Mouse (Mus musculus) limb, embryonic 14.5 days (tissue): Measurements from ENCODE around the gene Cd47. TPM values are rescaled to one million over a fixed set of nuclear protein-coding genes. Genes with fewer than 3 reads are reported as not detected.

Experiments
- ATAC-seq: fragments of 200-750 bp; cut with Nextera tagmentation; 2 replicates; pipeline ENCODE4 v1.8.0; 2017; ENCODE audit warnings: low read depth, moderate number of reproducible peaks, moderate TSS enrichment; ENCODE audit not compliant: low FRiP score
- DNase-seq: peaks from one replicate; pipeline ENCODE4 v3.0.0-alpha.2; 2015; ENCODE audit warnings: low spot score
- H3K27ac ChIP-seq: fragments of 300-500 bp; sonication (generic); replicated peaks from 2 replicates; pipeline ENCODE4 v1.5.1; 2014; ENCODE audit warnings: low read depth, mild to moderate bottlenecking, low read length, moderate library complexity, mixed read lengths
- H3K27me3 ChIP-seq: fragments of 300-500 bp; sonication (generic); 2 replicates; pipeline ENCODE4 v1.6.1; 2014; ENCODE audit warnings: low read length, mixed read lengths; ENCODE audit not compliant: control insufficient read depth, insufficient read depth
- H3K36me3 ChIP-seq: fragments of 300-500 bp; sonication (generic); 2 replicates; pipeline ENCODE4 v1.6.1; 2014; ENCODE audit warnings: mild to moderate bottlenecking, low read length, moderate library complexity, mixed read lengths; ENCODE audit not compliant: control insufficient read depth, insufficient read depth
- H3K4me1 ChIP-seq: fragments of 300-500 bp; sonication (generic); 2 replicates; pipeline ENCODE4 v1.6.1; 2014; ENCODE audit warnings: antibody characterized with exemption, low read length, mixed read lengths; ENCODE audit not compliant: control insufficient read depth, insufficient read depth
- H3K4me2 ChIP-seq: fragments of 300-500 bp; sonication (generic); replicated peaks from 2 replicates; pipeline ENCODE4 v1.6.1; 2014; ENCODE audit warnings: low read depth, mild to moderate bottlenecking, low read length, moderate library complexity; ENCODE audit not compliant: severe bottlenecking
- H3K4me3 ChIP-seq: fragments of 300-500 bp; sonication (generic); replicated peaks from 2 replicates; pipeline ENCODE4 v1.5.1; 2014; ENCODE audit warnings: low read length
- H3K9ac ChIP-seq: fragments of 300-500 bp; sonication (generic); 2 replicates; pipeline ENCODE4 v1.6.1; 2014; ENCODE audit warnings: mild to moderate bottlenecking, low read depth, low read length, moderate library complexity; ENCODE audit not compliant: severe bottlenecking
- H3K9me3 ChIP-seq: fragments of 300-500 bp; sonication (generic); 2 replicates; pipeline ENCODE4 v1.6.1; 2016; ENCODE audit warnings: low read length; ENCODE audit not compliant: control insufficient read depth
- POLR2A ChIP-seq: fragments of 200-500 bp; IDR thresholded peaks from 2 replicates; pipeline ENCODE4 v1.8.0; 2012; ENCODE audit warnings: inconsistent platforms, mild to moderate bottlenecking, moderate library complexity, borderline replicate concordance; ENCODE audit not compliant: insufficient read depth, insufficient read length; ENCODE audit errors: extremely low read depth
- WGBS: fragments of 180-500 bp; shearing (Covaris S2); extraction: QIAGEN DNeasy Blood & Tissue Kit; methylation state at CpG from one replicate; pipeline ENCODE4 v1.1.7; 2014; 5-methylcytosine and 5-hydroxymethylcytosine counted together
- polyA plus RNA-seq, 2 experiments: library from polyadenylated mRNA; depleted of rRNA in 1 of 2; stranded (reverse) in 1 of 2; unstranded in 1 of 2; fragments of >200 nt; fragmentation: Nextera tagmentation in 1 of 2; extraction: Ambion mirVana in 1 of 2; gene quantifications; 2 replicates each; pipeline versions ENCODE4 v1.2.1 to v1.2.3; 2012 to 2014

The Cd47 gene
- polyA plus RNA-seq, 2 experiments, result 29.5 to 91.0 TPM

DNA sequence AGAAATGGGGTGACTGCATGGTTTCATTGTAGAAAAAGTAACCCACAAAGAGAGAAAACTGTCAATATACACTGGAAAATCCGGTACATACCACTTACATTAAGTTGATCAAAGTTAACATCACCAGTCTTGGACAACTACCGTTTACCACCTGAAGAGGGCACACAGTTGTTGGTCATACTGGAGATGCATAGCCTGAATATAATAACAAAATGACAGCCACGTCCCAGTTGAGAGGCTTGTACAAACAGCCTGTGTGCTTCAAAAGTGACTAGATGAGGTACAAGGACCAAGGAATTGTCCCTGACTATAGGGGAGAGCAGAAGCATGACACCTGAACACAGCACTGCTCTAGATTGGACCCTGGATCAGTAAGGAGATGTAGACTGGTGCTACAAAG is 34.0 kb upstream of the Cd47 start:
- no peak for TF ChIP-seq POLR2A
- no peak overlapping the region for H3K27ac ChIP-seq
- H3K9ac ChIP-seq, result no peak overlapping the region
- no peak overlapping the region for H3K4me3 ChIP-seq
- 67% methylated on average over 3 of the region's 3 CpGs for WGBS
- no peaks in the 10 kb centered on the region for H3K27me3 ChIP-seq
- ATAC-seq (no peak), DNase-seq (peak; percentile 40)
- peaks cover 8% of the 10 kb centered on the region for H3K36me3 ChIP-seq
- H3K9me3 ChIP-seq, result no peaks in the 10 kb centered on the region
- no peak overlapping the region for H3K4me2 ChIP-seq
- H3K4me1 ChIP-seq, result no peaks in the 10 kb centered on the region

DNA sequence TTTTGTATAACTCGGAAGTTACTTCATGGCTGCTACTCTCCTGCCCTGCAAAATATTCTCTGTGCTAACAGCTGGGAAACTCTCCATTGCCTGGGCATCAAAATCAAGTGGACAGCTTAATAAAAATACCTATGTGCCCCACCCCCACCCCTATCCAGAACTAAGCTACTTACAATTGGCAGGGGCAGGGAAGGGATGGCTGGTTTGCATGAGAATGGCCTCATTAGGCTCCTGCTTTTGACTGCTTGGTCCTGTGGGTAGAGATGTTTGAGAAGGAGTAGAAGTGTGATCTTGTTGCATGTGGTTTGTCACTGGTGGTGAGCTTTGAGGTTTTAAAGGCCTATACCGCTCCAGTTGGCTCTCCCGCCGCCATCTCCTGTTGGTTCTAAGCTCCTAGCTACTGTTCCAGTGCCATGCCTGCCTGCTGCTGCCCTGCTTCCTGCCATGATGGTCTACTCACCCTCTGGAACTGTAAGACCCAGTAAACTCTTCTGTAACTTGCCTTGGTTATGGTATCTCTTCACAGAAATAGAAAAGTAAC is 31.8 kb upstream of the Cd47 start:
- no peak overlapping the region for H3K9ac ChIP-seq
- no peaks in the 10 kb centered on the region for H3K9me3 ChIP-seq
- H3K4me1 ChIP-seq, result no peaks in the 10 kb centered on the region
- no peak overlapping the region for H3K4me3 ChIP-seq
- peaks cover 8% of the 10 kb centered on the region for H3K36me3 ChIP-seq
- DNase-seq (no peak), ATAC-seq (no peak)
- TF ChIP-seq POLR2A, result no peak
- no peak overlapping the region for H3K27ac ChIP-seq
- H3K4me2 ChIP-seq, result no peak overlapping the region
- no peaks in the 10 kb centered on the region for H3K27me3 ChIP-seq
- 93% methylated on average over 4 of the region's 4 CpGs for WGBS

DNA sequence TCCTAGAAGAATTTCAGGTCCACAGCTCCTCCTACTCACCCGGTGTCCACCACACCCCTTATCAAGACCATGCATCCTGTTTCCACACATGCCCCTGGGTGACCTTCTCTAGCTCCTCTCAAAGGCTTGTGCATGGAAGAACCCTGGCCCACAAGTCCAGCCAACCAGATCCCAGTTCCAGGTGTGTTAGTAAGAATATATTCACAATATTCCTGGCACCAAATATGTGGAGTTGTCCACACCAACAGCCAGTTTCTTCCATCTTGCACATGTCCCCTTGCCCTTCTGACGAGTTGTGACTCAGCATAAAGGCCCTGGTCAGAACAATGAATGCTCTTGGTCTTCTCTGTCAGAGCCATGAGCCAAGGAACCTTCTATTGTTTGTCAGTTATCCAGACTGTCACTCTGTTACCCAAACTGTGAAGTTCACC is 30.5 kb upstream of the Cd47 start:
- Histone ChIP-seq H3K27ac (no peak overlapping the region), H3K36me3 (no peaks in the 10 kb centered on the region; the same call in 1 of the 2 replicates), H3K4me3 (no peak overlapping the region), H3K27me3 (no peaks in the 10 kb centered on the region), H3K4me1 (no peaks in the 10 kb centered on the region), H3K9me3 (no peaks in the 10 kb centered on the region), H3K4me2 (no peak overlapping the region), H3K9ac (no peak overlapping the region)
- ATAC-seq (no peak), DNase-seq (no peak)
- TF ChIP-seq POLR2A, result no peak
- 86% methylated on average over 2 of the region's 2 CpGs for WGBS

DNA sequence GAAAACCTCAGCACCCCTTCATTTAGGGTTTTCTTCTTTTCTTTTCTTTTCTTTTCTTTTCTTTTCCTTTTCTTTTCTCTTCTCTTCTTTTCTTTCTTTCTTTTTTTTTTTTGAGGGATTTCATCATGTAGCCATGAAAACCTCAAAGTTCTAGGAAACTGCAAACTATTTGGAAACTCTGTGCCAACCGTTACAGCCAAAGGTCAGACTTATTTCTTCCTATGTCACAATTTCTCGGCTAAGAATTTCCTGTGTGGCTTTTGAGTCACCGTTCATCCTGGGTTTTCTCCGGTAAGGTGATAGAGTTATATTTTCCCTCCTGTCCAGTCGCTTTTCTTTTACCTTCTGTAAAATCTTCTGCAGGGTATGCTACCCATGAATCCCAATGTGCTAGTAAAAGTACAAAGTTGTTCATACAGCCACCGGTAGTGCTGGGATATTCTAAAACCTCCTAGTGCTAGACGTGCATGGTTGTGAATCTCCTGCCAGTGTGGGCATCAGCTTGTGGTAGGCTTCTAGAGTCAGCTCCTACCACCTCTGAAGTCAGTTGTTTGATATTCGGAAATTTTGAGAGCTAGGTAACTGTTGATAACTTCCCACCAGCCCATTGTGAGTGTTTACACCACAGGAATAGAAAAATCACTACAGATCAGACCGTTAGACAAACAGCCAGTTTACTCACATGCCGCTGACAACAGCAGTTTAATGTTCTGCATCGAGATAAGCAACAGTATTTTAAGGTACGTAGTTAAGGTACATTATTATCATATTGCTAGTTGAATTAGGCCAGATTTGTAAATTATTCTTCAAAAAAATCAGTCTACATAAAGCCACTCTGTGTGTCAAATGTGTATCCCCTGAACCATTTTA is 29.8 kb upstream of the Cd47 start:
- Histone ChIP-seq H3K4me3 (no peak overlapping the region), H3K27me3 (no peaks in the 10 kb centered on the region), H3K9me3 (no peaks in the 10 kb centered on the region), H3K4me2 (no peak overlapping the region), H3K27ac (no peak overlapping the region), H3K9ac (no peak overlapping the region), H3K4me1 (no peaks in the 10 kb centered on the region), H3K36me3 (no peaks in the 10 kb centered on the region; the same call in 1 of the 2 replicates)
- 82% methylated on average over 12 of the region's 12 CpGs for WGBS
- no peak for ATAC-seq
- DNase-seq, result no peak
- no peak for TF ChIP-seq POLR2A

DNA sequence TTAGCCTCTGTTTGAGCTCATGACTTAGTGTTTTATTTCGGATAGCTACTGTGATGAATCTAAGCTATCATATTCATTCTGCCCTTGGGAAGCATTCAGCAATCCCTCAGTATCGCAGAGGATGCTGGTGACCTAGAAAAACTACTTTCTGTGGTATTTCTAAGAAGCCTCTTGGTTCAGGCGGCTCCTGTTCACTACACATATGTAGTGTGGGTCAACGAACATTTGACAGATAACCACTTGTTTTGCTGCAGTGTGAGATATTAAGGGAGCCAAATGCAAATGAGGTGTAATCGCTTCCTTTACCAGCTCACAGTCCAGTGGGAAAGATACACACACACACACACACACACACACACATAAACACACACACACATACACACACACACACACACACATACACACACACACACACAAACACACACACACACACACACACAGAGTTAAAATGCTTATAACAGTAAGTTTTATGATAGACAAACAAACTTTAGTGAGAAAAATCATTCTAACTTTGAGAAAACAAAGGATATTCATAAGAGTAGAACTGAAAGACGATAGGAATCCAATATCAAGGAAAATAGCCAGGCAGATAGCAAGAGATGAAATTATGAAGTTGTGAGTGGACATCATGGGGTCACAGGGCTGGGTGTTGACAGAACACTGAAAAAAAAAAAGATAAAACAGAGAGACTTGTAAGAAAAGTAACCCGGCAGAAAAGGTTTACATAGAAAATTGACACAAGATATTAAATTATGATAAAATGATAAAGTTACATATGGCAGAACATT is 28.5 kb upstream of the Cd47 start:
- H3K4me2 ChIP-seq, result no peak overlapping the region
- no peak for ATAC-seq
- no peak for DNase-seq
- 83% methylated on average over 7 of the region's 7 CpGs for WGBS
- H3K9ac ChIP-seq, result no peak overlapping the region
- H3K4me3 ChIP-seq, result no peak overlapping the region
- no peak overlapping the region for H3K27ac ChIP-seq
- no peaks in the 10 kb centered on the region for H3K9me3 ChIP-seq
- TF ChIP-seq POLR2A, result no peak
- no peaks in the 10 kb centered on the region for H3K36me3 ChIP-seq
- H3K4me1 ChIP-seq, result no peaks in the 10 kb centered on the region
- no peaks in the 10 kb centered on the region for H3K27me3 ChIP-seq
